Mouse (Mus musculus) thymus, adult 2 months (tissue): ENCODE data around the gene Gm49384. TPM values are rescaled to one million over a fixed set of nuclear protein-coding genes. Genes with fewer than 3 reads are reported as not detected.

ENCODE experiments used
- DNase-seq: peaks from one replicate; pipeline ENCODE4 v3.0.0; 2021
- H3K27ac ChIP-seq: fragments of 200-500 bp; 2 replicates; pipeline ENCODE4 v1.5.1; 2012; ENCODE audit warnings: low read length, control low read depth; ENCODE audit not compliant: control insufficient read depth, insufficient read depth
- H3K27me3 ChIP-seq: fragments of 200-500 bp; 2 replicates; pipeline ENCODE4 v1.6.1; 2012; ENCODE audit warnings: mild to moderate bottlenecking, low read length, moderate library complexity, mixed read lengths; ENCODE audit not compliant: control insufficient read depth, insufficient read depth
- H3K36me3 ChIP-seq: fragments of 200-500 bp; 2 replicates; pipeline ENCODE4 v1.6.1; 2012; ENCODE audit warnings: mild to moderate bottlenecking, low read length, moderate library complexity; ENCODE audit not compliant: control insufficient read depth, insufficient read depth
- H3K4me1 ChIP-seq: fragments of 200-500 bp; replicated peaks from 2 replicates; pipeline ENCODE4 v1.6.1; 2012; ENCODE audit warnings: low read length; ENCODE audit not compliant: control insufficient read depth, insufficient read depth
- H3K4me3 ChIP-seq: fragments of 200-500 bp; 2 replicates; pipeline ENCODE4 v1.5.1; 2012; ENCODE audit warnings: mild to moderate bottlenecking, low read length, control low read depth, moderate library complexity; ENCODE audit not compliant: control insufficient read depth, insufficient read depth
- CTCF ChIP-seq: fragments of 200-500 bp; IDR thresholded peaks from 2 replicates; pipeline ENCODE4 v1.5.1; 2012; ENCODE audit warnings: mild to moderate bottlenecking, control low read depth, low read length, moderate library complexity, borderline replicate concordance; ENCODE audit not compliant: control insufficient read depth, poor library complexity, insufficient read depth; ENCODE audit errors: extremely low read depth
- POLR2A ChIP-seq: fragments of 200-500 bp; IDR thresholded peaks from 2 replicates; pipeline ENCODE4 v1.6.1; 2012; ENCODE audit warnings: mild to moderate bottlenecking, low read length, control low read depth, moderate library complexity; ENCODE audit not compliant: control insufficient read depth, poor library complexity, insufficient read depth; ENCODE audit errors: extremely low read depth
- WGBS: fragments of 180-500 bp; shearing (Covaris S2); methylation state at CpG from one replicate; pipeline ENCODE4 v1.1.7; 2018; 5-methylcytosine and 5-hydroxymethylcytosine counted together
- polyA plus RNA-seq: library from polyadenylated mRNA; depleted of rRNA; stranded (reverse); fragments of >200 nt; gene quantifications from 2 replicates; pipeline ENCODE4 v1.2.3, GENCODE M21; 2012

The Gm49384 gene
- polyA plus RNA-seq, 1 experiment: 0.36 TPM

DNA sequence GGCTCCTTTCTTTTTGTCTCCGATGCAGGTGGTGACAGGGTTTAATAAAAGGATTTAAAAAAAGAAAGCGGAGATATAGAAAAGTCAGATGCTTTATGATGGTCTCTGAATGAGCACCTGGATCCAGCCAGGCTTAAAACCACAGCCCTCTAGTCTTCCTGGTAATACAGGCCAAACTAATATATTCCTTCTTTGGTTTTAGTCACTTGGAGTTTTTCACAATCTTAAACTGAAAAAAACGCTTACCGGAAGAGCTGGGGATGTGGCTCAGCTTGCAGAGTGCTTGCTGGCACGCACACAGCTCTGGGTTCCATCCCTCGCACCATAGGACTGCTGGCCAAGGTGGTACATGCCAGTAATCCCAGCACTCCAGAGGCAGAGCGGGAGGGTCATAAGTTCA, 12.5 kb upstream of the Gm49384 start:
- no peaks in the 10 kb centered on the region for H3K27me3 ChIP-seq
- DNase-seq: no peak
- peaks cover 8% of the 10 kb centered on the region; the same call in 1 of the 2 replicates for H3K36me3 ChIP-seq
- WGBS: 95% methylated on average over 7 of the region's 7 CpGs
- no peak overlapping the region for H3K27ac ChIP-seq
- TF ChIP-seq CTCF: no peak
- TF ChIP-seq POLR2A: no peak
- no peak overlapping the region for H3K4me3 ChIP-seq
- H3K4me1 ChIP-seq: no peaks in the 10 kb centered on the region

DNA sequence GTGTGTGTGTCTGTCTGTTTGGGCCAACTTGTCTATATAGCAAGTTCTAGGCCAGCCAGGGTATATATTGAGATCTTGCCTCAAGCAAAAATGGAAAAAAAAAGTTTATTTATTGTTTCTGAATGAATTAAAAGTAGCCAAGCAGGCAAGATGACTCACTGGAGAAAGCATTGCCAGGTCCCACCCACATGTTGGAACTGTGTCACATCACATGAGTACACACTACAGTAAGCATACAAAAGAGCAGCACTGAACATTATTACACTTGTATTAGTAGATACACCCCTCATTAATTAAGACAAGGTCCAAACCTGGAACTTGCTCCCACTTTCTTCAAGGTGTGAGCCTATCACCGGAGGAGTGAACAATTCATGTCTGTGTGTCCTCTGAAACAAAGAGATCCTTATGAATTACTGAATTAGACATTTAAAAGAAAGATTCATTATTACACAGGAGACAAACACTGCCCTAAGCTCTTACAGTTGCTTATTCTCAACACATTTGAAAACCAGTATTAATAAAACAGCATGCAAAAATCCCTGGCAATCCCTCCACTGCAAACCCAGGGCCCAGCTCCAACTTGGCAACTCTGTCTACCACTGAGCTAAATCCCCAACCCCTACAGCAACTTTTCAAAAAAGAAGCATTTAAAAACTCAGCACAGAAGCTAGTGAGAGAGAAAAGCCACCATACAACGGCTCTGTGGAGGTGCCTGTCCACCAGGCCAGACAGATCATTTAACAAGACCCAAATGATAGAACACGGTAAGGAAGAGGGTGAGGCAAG, 11.1 kb upstream of the Gm49384 start:
- no peak for DNase-seq
- H3K27ac ChIP-seq: no peak overlapping the region
- H3K36me3 ChIP-seq: peaks cover 3% of the 10 kb centered on the region; the same call in 1 of the 2 replicates
- no peak overlapping the region for H3K4me3 ChIP-seq
- WGBS: 95% methylated on average over 3 of the region's 3 CpGs
- H3K27me3 ChIP-seq: no peaks in the 10 kb centered on the region
- H3K4me1 ChIP-seq: no peaks in the 10 kb centered on the region
- TF ChIP-seq POLR2A (no peak), CTCF (no peak)

- H3K4me3 ChIP-seq: no peak overlapping the region
- no peaks in the 10 kb centered on the region for H3K27me3 ChIP-seq
- no peak for DNase-seq
- no peaks in the 10 kb centered on the region for H3K4me1 ChIP-seq
- WGBS: 87% methylated on average over 7 of the region's 7 CpGs
- no peak overlapping the region for H3K27ac ChIP-seq
- TF ChIP-seq CTCF: no peak
- no peak for TF ChIP-seq POLR2A
- H3K36me3 ChIP-seq: peaks cover 3% of the 10 kb centered on the region; the same call in 1 of the 2 replicates
Observed at GRCm38 (mm10) chr12:69214393-69214792, 10.3 kb upstream of the Gm49384 start.

DNA sequence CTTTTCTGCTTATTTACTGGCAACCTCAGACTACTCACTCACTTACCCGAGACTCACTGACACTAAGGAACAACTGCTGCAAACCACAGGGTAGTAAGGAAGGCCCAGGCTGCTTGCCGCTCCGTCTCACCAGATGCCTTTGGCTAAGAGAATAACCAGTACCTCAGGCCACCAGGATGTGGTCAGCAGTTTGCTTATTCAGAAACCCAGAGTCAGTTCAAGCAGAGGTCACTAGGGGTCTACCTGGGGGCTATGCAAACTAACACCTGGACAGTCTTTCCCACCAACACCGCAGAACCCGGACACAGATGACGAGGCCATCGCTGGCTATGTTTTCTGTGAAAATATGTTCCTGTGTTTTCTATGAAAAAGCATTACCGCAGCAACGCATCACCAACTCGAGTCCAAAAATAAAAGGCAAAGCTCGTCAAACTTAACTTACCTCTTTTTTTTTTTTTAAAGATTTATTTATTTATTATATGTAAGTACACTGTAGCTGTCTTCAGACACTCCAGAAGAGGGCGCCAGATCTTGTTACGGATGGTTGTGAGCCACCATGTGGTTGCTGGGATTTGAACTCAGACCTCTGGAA, 9.2 kb upstream of the Gm49384 start:
- Histone ChIP-seq H3K36me3 (peaks cover 3% of the 10 kb centered on the region; the same call in 1 of the 2 replicates), H3K4me3 (no peak overlapping the region), H3K4me1 (no peaks in the 10 kb centered on the region), H3K27me3 (no peaks in the 10 kb centered on the region), H3K27ac (no peak overlapping the region)
- DNase-seq: no peak
- 93% methylated on average over 13 of the region's 13 CpGs for WGBS
- TF ChIP-seq CTCF: no peak
- TF ChIP-seq POLR2A: no peak

- no peak overlapping the region for H3K27ac ChIP-seq
- DNase-seq: no peak
- WGBS: 90% methylated on average over 5 of the region's 5 CpGs
- H3K4me1 ChIP-seq: no peaks in the 10 kb centered on the region
- TF ChIP-seq POLR2A (no peak), CTCF (no peak)
- no peaks in the 10 kb centered on the region for H3K27me3 ChIP-seq
- H3K4me3 ChIP-seq: no peak overlapping the region
- H3K36me3 ChIP-seq: 0 out of 2 replicates have a peak, but pooled peaks cover 3% of the 10 kb centered on the region
Observed at GRCm38 (mm10) chr12:69211057-69211456, 7.0 kb upstream of the Gm49384 start.

DNA sequence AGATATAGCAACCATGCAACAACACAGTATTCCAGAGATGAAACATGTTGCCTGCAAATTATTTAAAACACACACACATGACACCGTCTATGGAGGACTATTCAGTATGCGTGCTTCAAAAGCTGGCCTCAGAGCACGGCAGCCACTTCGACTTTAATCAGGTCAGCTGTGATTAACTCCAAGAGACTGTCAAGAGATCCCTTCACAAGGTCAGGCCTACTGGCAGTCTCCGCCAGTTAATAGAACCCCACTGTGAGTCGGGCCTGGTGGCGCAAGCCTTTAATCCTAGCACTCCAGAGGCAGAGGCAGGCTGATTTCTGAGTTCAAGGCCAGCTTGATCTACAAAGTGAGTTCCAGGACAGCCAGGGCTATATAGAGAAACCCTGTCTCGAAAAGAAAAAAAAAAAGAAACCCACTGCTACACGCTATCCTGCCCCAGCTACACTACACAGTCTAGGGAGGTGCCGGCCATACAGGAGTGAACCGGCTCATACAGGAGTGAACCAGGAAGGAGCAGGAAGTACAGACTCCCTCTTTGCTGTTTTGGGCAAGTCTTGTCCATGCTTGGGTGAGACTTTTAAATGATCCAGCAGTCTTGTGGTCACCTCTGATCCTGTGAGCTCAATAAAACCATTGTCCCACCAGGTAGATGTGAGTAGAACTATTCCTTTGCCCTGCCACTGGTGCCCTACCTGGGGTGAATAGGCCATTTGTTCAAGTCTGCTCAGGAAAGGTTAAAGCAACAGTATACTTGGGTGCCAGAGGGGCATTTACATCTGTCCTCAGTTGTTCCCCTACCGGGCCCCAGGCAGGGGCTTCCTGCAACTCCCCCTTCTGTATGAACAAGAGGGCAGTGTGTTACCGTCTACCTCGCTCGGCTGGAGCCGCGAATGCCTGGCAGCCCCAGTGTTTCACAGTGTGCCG, 6.3 kb upstream of the Gm49384 start:
- 97% methylated on average over 18 of the region's 18 CpGs for WGBS
- no peak for DNase-seq
- TF ChIP-seq POLR2A: no peak
- TF ChIP-seq CTCF: no peak
- Histone ChIP-seq H3K36me3 (0 out of 2 replicates have a peak, but pooled peaks cover 3% of the 10 kb centered on the region), H3K27me3 (no peaks in the 10 kb centered on the region), H3K4me3 (no peak overlapping the region), H3K27ac (no peak overlapping the region), H3K4me1 (no peaks in the 10 kb centered on the region)
